Mouse (Mus musculus): ENCODE results near the gene Xkr7.

DNA sequence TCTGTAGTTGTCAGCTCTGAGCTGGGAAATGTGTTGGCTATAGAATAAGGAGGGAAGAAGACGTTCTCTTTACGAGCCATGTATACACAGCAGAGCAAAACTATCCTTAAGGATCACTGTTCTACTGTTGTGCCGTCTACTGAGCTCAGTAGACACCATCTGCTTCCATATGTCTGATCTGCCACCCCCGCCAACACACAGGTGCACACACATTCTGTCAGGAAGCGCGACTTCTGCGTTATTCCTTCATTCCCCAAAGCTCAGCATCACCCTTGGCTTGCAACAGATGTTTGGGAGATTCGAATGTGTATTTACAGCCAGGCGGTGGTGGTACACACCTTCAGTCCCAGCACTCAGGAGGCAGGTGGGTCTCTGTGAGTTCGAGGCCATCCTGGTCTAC, 55.4 kb downstream of the Xkr7 start:
- TF ChIP-seq EP300 (IDR thresholded peaks at IDR 0.05) = no peak
- no peak for TF ChIP-seq CTCF (IDR thresholded peaks at IDR 0.05)
